Comparison of ENCODE assay signal across 17 mouse cellular contexts in genomic region chr5:54281121-54281520, GRCm38 (mm10).
A peak's percentile ranks its signal among the peaks of the same experiment; 100 is the strongest.
DNase-seq lines count a peak whose midpoint lies in the region; ATAC-seq lines count a peak whose summit lies in the region.
"Had no signal": no experiment of that assay in that cellular context is flagged by ENCODE, and none has a peak within 500 bp of the region (broad histone marks: within the 10 kb centered on the region; RNA-seq: fewer than 3 reads in every experiment).

No protein-coding gene starts in this region.

- no peak overlapping the region for H3K9ac ChIP-seq in hindbrain, embryonic 11.5 days (ENCODE audit: low read depth, low read length)
- no peak overlapping the region for H3K9ac ChIP-seq in hindbrain, embryonic 14.5 days
- H3K9ac ChIP-seq: liver, embryonic 14.5 days had no signal

- DNase-seq in hindbrain, embryonic 11.5 days (ENCODE audit: low spot score): no peak
- DNase-seq in hindbrain, embryonic 14.5 days (ENCODE audit: low spot score): no peak
- DNase-seq in forelimb bud, embryonic 11.5 days (ENCODE audit: low read depth, low spot score): peak; percentile 68
- DNase-seq in kidney, postnatal 10 days: peak; percentile 13
- peak; percentile 78 for DNase-seq in mesoderm, embryonic 11.5 days (ENCODE audit: low read depth, low spot score)
- no peak for DNase-seq in thymus, adult 18-20 months
- no peak for DNase-seq in spleen, adult 18-20 months
- DNase-seq: adrenal gland, postnatal 14 days; cerebellum, adult 11-12 months; heart, postnatal 4 days; right cerebral cortex, postnatal 4 days had no signal

- peak; percentile 30; the same call in 1 of the 2 replicates for ATAC-seq in hindbrain, embryonic 11.5 days (ENCODE audit: low FRiP score)
- ATAC-seq in hindbrain, embryonic 14.5 days (ENCODE audit: low FRiP score): no peak
- ATAC-seq: activated CD4-positive, CD25-positive, alpha-beta regulatory T cell, adult 4 months; forebrain, embryonic 16.5 days; lung, postnatal 0 days; midbrain, embryonic 16.5 days; Patski had no signal

- H3K36me3 ChIP-seq in hindbrain, embryonic 11.5 days (ENCODE audit: control insufficient read depth, insufficient read depth, low read length): no peaks in the 10 kb centered on the region
- H3K36me3 ChIP-seq in hindbrain, embryonic 14.5 days (replicated peaks; ENCODE audit: control insufficient read depth, insufficient read depth): no peaks in the 10 kb centered on the region

- 64% methylated on average over 4 of the region's 4 CpGs for WGBS in hindbrain, embryonic 11.5 days
- 64% methylated on average over 4 of the region's 4 CpGs for WGBS in hindbrain, embryonic 14.5 days

- H3K4me2 ChIP-seq in hindbrain, embryonic 11.5 days (replicated peaks; ENCODE audit: low read depth, low read length): no peak overlapping the region
- H3K4me2 ChIP-seq in hindbrain, embryonic 14.5 days (replicated peaks): no peak overlapping the region

- H3K4me3 ChIP-seq in hindbrain, embryonic 11.5 days (ENCODE audit: low read depth, low read length): no peak overlapping the region
- no peak overlapping the region for H3K4me3 ChIP-seq in hindbrain, embryonic 14.5 days (replicated peaks; ENCODE audit: low read length)

- no peaks in the 10 kb centered on the region for H3K9me3 ChIP-seq in hindbrain, embryonic 11.5 days (ENCODE audit: control insufficient read depth, low read length)
- H3K9me3 ChIP-seq in hindbrain, embryonic 14.5 days (ENCODE audit: control insufficient read depth, low read length): no peaks in the 10 kb centered on the region

- no peaks in the 10 kb centered on the region for H3K27me3 ChIP-seq in hindbrain, embryonic 11.5 days (ENCODE audit: control insufficient read depth, insufficient read depth, low read length)
- no peaks in the 10 kb centered on the region for H3K27me3 ChIP-seq in hindbrain, embryonic 14.5 days (ENCODE audit: control insufficient read depth, insufficient read depth, low read length)

- no peak overlapping the region for H3K27ac ChIP-seq in hindbrain, embryonic 11.5 days (ENCODE audit: low read depth, low read length)
- no peak overlapping the region for H3K27ac ChIP-seq in hindbrain, embryonic 14.5 days
- H3K27ac ChIP-seq: liver, embryonic 14.5 days had no signal

- no peaks in the 10 kb centered on the region for H3K4me1 ChIP-seq in hindbrain, embryonic 11.5 days (replicated peaks; ENCODE audit: control insufficient read depth, insufficient read depth, low read length)
- peaks cover 11% of the 10 kb centered on the region for H3K4me1 ChIP-seq in hindbrain, embryonic 14.5 days (replicated peaks; ENCODE audit: control insufficient read depth, insufficient read depth, low read length)

Comparison
In these comparisons a context has a peak if more than half of its experiments do, and no peak if none do; other contexts are left out.
1. DNase-seq: peak in forelimb bud, embryonic 11.5 days (single experiment), kidney, postnatal 10 days (single experiment) and mesoderm, embryonic 11.5 days (single experiment); none in hindbrain, embryonic 11.5 days (single experiment), hindbrain, embryonic 14.5 days (single experiment), thymus, adult 18-20 months (0 of 2) and spleen, adult 18-20 months (0 of 2).